Mouse (Mus musculus): ENCODE measurements around the gene Tmco2.

GRCm38 (mm10) chr4:121103304-121103703, 5.7 kb downstream of the Tmco2 start:
- no peak for TF ChIP-seq CTCF (IDR thresholded peaks at IDR 0.05; ENCODE audit: insufficient read depth, low read length)
- TF ChIP-seq POLR2A (IDR thresholded peaks at IDR 0.05; ENCODE audit: borderline replicate concordance, extremely low read depth, low read depth, low read length) = no peak
